Mouse (Mus musculus) right cerebral cortex, adult 2 months (tissue): ENCODE data around the gene Tenm3.

Experiments used
- DNase-seq, 2 experiments: peaks; one replicate each; pipeline ENCODE4 v3.0.0; 2021 to 2022; ENCODE audit warnings: low spot score in 2 of 2

The Tenm3 gene

DNA sequence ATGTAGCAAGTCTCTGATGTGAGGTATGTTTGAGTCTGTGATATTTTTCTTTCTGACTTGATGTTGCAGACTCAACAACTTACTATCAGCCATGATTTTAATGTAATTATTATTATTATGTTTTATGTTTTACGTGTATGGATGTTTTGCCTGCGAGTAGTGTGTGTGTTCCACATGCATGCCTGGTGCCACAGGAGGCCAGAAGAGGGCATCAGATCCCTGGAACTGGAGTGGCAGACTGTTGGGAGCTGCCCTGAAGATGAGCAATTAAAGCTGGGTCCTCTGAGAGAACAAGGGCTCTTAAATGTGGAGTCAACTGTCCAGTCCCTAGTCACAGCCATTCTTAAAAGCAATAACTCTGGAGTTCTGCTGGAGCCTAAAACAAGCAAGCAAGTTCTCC is 564.4 kb downstream of the Tenm3 start:
- DNase-seq: no peak

DNA sequence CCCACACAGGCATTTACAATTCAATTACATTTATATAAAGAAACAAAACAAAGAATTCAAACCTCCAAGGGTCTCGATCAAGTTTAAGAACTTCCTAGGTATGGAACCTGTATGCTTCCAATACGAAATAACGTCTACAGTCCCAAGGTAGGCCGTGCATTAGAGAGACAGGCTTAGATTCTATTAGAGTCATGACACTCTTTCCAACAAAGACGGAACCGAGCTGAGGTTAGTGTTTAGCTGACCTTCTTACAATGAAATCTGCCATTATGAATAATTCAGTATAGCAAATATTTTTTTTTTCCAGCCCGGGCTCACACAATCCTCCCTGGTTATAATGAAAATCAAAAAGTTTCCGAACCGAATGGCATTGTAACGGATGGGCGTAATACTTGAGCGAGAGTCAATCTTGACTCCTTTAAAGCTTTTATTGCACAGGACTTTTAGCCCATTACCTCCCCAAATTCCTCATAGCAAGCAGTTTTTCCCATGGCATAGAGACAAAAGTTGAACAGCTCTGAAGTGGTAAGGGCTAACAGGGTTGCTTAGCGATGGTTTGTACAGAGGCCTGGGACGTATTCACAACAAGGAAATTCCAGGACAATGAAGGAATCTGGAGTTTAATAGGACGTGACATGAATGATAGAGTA is 565.6 kb downstream of the Tenm3 start:
- DNase-seq: no peak

DNA sequence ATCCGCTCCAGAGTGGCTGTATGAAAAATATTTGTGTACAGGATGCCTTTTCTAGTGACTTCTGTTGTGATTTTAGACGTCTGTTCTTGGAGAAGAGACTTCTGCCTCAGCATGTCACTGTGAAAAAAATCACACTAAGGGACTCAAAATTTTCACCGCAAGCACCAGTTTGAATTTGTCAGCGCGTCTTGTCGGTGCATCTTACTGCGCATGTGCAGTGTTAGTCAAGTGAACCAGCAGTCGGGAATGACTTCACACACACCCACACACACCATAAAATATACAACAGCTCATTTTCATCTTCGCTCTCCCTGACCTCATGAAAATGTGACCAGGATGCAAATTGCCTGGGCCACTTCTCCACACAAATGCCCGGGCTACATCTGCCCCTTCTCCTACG is 568.7 kb downstream of the Tenm3 start:
- peak; percentile 16 to 33 for DNase-seq

DNA sequence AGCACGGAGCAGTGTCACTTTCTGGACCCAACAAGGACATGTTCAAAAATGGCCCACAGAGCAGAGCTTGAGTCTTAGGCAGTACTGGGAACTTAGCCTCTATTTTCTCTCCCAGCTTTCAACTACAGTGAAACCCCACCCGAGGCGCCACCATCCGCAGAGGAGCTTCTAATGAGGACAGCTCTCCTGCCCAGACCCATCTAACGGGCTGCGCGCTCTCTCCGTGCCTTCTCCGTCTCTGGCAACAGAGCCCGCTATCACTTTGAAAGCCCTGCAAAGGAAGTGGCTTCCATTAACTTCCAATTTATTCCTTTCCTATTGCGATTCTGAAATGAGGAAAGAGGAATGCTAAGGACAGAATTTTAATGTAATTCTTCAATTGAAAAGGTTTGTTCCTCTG is 569.2 kb downstream of the Tenm3 start:
- DNase-seq: no peak

DNA sequence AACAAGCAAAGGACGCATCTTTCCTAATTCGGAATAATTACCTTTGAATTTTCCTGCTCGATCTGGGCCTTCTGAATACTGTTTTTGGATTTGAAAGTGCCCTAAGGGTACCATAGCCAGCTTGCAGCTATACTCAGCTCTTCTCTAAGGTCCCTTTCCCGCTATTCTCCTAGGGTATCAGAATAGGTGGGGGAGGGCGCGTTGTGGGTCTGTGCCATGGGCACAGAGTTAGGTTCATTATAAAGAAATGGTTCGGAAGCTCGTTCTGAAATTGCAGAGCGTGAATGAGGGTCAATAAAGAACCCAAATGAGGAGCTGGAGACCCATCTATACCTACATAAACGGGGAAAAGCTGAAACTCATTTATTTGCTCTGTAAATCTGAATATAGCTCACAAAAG is 575.1 kb downstream of the Tenm3 start:
- DNase-seq: no peak

DNA sequence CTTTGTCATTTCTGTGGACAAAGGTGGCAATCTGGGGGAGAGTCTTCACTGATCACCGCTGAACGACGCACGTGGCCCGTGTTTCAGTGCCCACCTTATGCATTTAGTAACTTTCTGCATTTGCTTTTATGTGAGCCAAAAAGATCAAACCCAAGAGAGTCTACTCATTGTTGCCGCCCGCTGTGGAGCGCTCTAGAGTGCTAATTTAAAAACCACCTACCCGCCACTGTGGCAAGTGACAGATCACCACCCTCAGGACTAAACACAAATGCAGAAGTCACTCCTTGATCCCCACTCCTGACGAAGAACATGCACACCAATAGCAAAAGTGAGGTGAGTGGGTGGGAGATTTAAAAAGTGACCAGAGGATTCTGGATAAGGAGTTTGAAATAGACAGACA is 583.5 kb downstream of the Tenm3 start:
- DNase-seq: peak in 1 of 2 experiments; percentile 22

DNA sequence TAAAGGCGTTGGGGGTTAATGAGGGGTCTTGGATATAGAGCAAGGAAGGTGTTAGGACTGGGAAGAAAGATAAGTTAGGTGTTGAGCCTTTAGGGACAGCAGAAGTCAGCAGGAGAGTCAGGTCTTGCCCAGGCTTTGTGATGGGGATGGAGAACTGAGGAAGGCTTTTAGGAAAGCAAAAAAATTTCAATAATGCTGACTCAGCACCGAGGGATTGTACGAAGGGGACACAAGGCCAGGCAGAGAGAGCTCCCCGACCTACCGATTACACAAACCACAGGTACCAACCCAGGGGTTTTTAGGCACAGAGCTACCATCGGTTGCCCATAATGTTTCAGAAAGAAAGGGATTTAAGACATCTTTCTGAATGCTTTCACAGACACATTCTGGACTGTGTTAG is 583.9 kb downstream of the Tenm3 start:
- DNase-seq: no peak

DNA sequence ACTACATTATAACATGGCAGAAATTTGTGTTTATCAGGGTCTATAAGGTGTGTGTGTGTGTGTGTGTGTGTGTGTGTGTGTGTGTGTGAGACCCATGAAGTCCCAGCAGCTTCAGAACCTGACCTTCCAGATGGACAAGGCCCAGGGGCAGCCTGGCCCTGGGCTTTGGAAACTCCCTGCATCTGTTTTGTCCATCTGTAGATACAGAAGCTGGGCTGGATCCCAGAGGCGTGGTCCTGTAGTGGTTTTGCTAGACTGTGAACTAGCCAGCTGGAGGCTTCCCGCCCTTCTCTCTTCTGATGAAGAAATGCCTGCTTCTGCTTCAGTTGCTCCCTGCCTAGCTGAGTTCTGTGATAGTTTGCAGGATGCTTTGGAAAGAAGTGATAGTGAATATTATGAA is 599.9 kb downstream of the Tenm3 start:
- DNase-seq: no peak

DNA sequence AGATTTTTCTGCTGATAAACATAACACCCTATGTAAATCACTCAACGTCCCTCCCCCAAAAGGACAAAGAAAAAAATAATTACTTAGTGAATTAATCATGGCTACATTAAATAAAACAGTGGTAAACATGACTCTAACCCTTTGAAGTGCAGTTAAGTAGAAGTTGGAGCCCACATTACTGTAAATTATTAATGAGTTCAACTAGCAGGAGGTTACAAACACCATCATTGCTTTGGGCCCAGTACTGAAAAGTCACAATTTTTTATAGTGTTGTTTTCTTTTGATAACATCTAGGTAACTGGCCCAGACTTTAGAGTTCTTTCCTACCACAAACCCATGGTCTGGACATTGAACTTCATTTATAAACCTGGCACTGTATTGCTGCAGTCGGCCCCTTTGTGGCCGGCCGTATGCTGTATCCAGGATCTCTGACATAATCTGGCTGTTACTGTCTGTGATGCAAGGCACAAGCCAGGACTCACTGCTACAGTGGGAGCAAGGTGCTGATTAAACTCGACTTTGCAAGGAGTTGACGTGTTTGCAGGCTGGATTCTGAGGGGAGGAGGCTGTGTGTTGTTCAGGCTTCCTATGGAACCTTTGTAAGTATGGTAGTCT is 602.7 kb downstream of the Tenm3 start:
- DNase-seq: no peak

DNA sequence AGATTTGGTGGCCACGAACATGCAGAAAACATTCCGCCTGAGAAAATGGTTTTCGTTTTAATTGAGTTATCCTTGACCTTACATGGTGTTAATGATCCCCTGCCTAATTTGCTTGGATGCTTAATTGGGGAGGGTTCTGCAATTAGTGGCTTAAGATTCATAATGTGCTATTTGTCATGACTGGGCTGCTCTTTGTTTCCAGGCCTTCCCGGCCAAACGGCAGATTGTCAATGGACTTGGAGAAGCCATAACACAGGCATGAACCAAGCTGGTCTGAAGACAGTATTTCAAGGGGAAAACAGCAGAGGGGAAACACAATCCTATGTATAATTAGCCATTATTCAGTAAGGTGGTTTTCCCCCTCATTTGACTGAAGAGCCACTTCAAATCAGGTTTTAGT is 606.8 kb downstream of the Tenm3 start:
- DNase-seq: no peak

DNA sequence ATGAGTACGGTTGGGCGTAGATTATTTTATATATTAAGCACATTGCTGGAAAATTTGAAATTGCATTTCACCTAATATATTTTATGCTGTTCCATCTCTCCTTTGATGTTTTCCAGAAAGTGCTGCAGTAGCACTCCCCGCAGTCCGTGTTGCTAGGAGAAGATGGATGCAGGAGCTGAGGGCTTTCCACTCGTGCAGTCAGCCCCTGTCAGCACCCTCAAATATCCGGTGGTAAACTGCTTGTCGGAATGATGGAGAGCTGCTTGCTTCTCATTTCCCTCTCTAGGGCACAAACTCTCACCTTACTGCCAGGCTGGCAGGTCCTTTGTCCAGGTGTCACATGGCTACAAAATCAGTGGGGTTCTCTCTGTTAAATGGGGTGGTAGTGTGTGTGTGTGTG is 610.8 kb downstream of the Tenm3 start:
- no peak for DNase-seq

DNA sequence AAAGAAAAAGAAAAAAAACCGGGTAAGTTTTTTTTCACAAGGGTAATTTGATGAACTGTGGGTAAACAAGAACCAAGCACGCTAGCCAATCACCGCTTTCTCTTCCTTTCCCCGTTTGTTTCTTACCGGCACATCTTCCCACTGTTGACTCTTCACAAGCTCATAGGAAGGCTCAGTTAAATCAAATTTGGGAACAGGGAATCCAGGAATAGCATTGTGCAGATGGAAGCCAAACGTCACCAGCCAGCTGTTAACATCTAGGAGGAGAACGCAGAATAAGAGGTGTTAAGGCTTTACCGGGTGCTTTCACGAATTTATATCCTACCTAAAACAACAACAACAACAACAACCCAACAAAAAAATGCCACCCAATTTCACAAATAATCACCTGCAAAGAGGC is 611.9 kb downstream of the Tenm3 start:
- peak; percentile 40 to 56 for DNase-seq

DNA sequence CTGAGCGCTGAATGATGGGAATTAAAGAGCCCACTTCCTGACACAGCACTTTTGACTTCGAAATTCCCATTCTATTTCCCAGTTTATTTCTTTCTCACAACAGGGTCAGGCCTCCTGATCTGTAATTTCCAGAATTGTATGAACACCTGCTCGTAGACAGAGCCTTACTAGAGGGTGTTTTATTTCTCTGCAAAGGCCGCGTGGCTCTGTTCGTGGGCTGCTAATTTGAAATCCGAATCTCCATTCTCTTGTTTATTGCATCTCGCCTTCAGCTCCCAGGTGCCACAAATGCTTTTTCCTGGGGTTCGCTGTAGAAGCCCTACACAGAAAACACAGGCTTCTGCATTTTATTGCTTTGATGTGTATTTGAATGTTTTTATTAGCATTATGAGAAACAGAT is 612.4 kb downstream of the Tenm3 start:
- DNase-seq: no peak

DNA sequence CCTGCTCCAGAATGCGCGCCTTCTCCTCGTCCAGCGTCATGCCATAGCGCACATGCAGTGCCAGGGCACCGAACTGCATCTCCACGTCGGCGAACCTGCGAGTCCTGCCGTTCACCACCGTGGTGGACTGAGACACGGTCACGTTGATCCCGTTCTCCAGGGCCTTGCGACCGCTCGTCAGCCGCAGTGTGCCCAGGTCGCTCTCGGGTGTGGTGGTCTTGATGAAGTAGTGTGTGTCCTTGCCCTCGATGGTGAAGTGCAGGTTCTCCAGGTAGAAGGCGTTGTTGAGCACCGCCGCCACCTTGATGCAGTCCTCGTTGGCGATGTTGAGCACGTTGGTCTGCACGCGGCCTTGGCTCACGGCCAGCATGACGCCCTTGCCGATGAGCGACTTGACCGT is 615.1 kb downstream of the Tenm3 start:
- no peak for DNase-seq

DNA sequence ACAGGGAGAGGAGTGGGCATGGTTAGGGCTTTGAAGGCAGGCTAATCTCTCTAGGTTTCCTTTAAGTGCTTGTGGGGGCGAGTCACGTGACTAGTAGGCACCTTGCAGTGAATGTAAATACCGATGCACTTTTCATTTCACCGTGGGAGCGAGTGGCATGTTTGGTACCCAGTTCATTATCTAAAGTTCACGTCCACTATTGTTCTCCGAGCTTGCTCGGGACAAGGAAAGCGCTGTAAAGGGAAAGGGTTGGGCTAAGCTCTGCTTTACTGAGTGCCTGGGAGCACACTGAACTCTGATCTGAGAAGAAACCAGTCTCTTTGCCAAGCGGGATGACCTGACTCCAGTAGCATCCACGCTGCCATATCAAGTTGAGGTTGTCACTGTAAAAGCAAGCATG is 619.0 kb downstream of the Tenm3 start:
- no peak for DNase-seq

DNA sequence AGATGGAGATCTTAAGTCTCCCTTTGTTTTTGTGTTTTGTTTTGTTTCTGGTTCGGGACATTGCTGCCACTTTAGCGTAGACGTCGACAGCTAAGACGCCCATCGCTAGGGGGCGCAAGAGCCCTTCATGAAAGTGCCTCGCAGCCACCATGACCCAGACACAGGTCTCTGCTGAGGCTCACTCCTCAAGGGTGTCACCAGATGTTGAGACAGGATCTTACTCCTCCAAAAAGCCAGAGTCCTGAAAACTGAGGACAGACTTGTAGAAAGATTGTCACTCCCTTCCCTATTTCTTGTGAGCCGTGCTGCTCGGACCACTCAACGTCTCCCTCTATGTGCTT is 621.4 kb downstream of the Tenm3 start:
- DNase-seq: peak; percentile 91 to 94

DNA sequence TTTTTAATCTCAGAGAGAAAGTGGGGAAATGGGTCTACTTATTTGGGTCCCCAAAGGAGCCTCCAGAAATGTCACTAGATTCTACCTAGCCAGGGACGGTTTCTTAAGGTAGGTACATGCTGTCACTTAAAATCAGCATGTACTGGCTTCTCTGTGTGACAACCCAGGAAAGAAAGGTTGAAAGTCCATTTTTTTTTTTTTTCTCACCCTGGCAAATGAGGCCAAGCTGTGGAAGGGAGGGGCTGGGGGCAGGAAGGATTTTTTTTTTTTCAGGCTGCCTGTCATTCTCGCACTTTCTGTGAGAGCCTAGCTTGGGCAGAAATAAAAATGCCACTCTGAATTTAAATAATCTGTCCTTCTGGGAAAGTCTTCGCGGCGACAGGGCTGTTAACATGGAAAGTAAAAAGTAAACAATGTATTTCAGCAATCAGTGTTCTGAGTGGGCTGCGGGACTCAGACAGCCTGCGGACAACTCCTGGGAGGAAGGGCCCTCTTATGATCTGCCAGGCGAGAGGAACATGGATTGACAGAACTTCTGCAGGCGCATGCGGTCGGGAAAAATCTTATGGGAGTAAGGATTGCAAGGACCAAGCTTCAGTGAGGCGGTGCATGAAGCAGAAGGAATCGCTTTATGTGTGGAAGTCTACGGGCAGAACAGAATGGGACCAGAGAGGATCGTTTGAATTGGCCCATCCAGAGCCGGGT is 621.9 kb downstream of the Tenm3 start:
- no peak for DNase-seq

DNA sequence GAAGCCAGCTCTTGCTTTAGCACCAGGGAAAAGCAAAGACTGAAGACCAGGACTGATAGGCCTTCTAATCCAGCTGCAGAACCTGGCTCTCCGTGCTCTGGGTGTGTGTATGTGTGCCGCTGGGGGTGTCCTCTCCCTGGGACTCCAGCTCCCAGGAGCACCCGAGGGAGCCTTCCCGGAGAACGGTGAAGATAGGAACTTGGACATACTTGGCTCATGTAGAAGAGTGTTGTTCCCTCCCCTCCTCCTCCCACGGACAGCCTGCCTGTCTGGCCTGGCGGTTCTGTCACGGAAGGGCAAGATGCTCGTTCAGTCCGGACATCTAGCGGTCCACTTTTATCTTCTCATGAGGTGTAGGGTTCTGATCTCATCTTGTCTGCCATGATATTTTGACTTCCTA is 622.4 kb downstream of the Tenm3 start:
- DNase-seq: no peak

DNA sequence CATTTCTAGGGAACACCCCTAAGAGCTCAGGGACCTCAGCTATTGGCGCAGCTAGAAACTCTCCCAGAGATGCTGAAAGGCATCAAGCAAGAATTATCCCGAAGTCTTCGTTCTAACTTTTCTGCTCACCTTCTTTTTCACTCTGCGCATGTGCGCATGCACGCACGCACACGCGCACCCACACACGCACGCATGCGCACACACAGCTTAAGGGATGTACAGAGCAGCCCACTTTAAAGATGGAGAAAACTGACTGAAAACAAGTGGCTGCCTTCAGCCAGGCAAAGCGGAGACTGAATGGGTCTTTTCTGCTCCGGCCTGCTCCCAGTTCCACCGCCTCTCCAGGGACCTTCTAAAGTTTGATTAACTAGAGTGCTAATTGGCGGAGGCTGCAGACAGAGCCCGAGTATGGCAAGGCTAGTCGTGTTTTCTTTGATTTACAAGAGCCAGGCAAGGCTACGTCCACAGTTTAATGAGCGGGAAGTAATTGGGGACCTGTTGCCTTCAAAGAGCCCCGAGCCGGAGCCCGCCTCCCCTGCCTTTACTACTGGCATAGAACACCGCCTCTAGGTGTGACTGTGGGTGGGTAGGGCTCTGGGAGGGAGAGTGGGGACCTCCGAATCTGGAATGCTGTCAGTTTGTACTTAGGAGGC is 623.1 kb downstream of the Tenm3 start:
- peak in 1 of 2 experiments; percentile 41 for DNase-seq

DNA sequence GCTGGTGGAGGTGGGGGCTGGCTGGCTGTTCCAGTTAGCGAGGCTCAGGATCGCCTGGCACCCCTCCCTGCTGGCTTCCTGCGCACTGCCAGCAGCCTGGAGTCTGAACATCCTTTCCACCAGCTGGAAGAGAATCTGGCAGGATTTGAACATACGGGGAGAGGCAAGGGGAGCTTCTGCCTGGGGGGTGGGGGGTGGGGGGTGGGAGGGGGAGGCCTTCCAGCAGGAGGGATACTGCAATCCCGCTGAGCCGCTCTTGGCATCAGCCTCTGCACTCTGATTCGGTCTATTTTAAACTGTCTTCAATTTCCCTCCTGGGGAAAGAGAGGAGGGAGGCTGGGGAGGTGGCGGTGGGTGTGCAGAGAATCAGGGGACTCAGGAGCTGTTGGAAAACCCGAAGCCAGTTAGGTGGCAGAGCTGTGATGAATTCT is 628.7 kb downstream of the Tenm3 start:
- DNase-seq: peak; percentile 60 to 74

DNA sequence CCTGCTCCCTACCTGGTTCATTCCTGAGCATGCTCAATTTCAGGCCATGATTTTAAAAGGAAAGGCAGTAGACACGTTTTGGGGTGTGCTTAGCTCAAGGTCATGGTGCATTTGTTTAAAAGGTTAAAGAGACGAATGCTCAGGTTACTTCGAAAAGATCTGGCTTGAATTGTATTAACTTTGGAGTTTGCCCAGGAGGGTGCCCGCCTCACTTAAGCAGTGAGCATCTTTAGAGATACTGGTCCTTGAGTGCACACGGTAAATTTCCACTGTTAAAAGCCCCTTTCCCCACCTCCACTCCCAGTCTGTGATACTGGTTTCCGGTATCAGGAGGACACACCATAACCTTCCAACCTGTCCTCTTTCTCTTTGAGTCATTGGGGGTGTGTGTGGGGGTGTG is 629.4 kb downstream of the Tenm3 start:
- no peak for DNase-seq

DNA sequence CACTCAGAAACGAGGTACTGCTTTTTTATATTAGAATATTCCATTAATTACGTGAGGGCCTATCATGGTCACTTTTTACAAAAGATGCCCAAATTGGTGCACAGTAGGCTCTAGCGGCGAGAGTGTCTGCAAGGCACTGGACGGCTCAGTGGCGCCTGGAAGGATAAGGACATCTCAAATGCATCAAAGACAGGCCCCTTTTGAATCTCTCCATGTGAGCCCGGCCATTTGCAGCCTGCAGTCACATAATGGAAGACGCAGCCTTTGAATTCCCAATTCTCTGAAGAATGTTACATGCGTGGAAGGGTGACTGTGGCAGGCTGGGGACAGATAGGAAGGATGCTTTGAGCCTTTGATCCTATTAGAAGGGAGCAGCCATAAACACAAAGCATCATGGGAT is 631.8 kb downstream of the Tenm3 start:
- no peak for DNase-seq

DNA sequence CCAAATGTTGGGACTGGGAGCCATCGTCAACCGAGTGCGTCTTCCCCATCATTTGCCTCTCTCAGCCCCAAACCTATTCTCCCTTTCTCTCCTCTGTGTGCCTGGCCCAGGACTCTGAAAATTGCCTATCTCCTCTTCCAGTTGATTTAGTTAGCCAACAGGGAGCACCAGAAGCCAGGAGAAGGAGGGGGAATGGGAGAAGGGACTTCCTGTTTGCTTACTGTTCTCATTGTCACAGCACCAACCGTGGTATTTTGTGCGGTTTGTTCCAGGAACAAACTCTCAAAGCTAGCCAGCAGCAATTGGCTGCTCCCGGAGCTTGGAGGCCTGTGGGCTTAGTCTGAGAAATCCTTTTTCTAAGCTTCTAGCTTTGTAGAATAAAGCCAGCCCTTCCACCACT is 636.2 kb downstream of the Tenm3 start:
- no peak for DNase-seq
